Mouse (Mus musculus) CH12.LX (cell line): ENCODE measurements around the gene Sncb.

Experiments used
- CTCF ChIP-seq, 2 experiments: IDR thresholded peaks in 1 of 2; conservative IDR thresholded peaks in 1 of 2; 2 replicates each; pipeline ENCODE4 v1.5.1; 2011 to 2012; ENCODE audit warnings: low read depth in 2 of 2, low read length in 2 of 2, improper control_type of control experiment in 1 of 2, inconsistent platforms in 1 of 2, mild to moderate bottlenecking in 1 of 2, moderate library complexity in 1 of 2
- GABPA ChIP-seq: IDR thresholded peaks from 2 replicates; pipeline ENCODE4 v1.6.1; 2012; ENCODE audit warnings: low read depth, low read length, improper control_type of control experiment, inconsistent platforms; ENCODE audit not compliant: insufficient replicate concordance
- MYC ChIP-seq: IDR thresholded peaks from 2 replicates; pipeline ENCODE4 v1.6.1; 2011; ENCODE audit warnings: low read depth, mild to moderate bottlenecking, improper control_type of control experiment, low read length
- POLR2A ChIP-seq: IDR thresholded peaks from 2 replicates; pipeline ENCODE4 v1.6.1; 2011; ENCODE audit warnings: low read depth, mild to moderate bottlenecking, improper control_type of control experiment, low read length
- SMC3 ChIP-seq: IDR thresholded peaks from 2 replicates; pipeline ENCODE4 v1.6.1; 2011; ENCODE audit warnings: low read depth, low read length, improper control_type of control experiment
- TBP ChIP-seq: conservative IDR thresholded peaks from 2 replicates; pipeline ENCODE4 v1.6.1; 2011; ENCODE audit warnings: low read depth, low read length, improper control_type of control experiment
- ZC3H11A ChIP-seq: IDR thresholded peaks from 2 replicates; pipeline ENCODE4 v1.6.1; 2012; ENCODE audit warnings: low read depth, mild to moderate bottlenecking, inconsistent platforms, low read length, improper control_type of control experiment
- ZKSCAN1 ChIP-seq: IDR thresholded peaks from 2 replicates; pipeline ENCODE4 v1.6.1; 2012; ENCODE audit warnings: low read depth, inconsistent platforms, low read length, improper control_type of control experiment, borderline replicate concordance
- ZMIZ1 ChIP-seq: IDR thresholded peaks from 2 replicates; pipeline ENCODE4 v1.6.1; 2012; ENCODE audit warnings: low read depth, mild to moderate bottlenecking, inconsistent platforms, low read length, improper control_type of control experiment
- ZNF384 ChIP-seq: IDR thresholded peaks from 2 replicates; pipeline ENCODE4 v1.6.1; 2012; ENCODE audit warnings: low read depth, low read length, improper control_type of control experiment, inconsistent platforms

- TF ChIP-seq POLR2A (no peak), GABPA (no peak), ZKSCAN1 (no peak), ZMIZ1 (no peak), SMC3 (no peak), ZC3H11A (no peak), CTCF (conservative IDR thresholded peaks at IDR 0.05 in 1 of 2, IDR thresholded peaks at IDR 0.05 in 1 of 2; ENCODE audit: low read depth in 2 of 2, low read length in 2 of 2) (no peak), ZNF384 (no peak), TBP (no peak), MYC (no peak)
These were observed 32.3 kb upstream of the Sncb start for GRCm38 (mm10) chr13:54798740-54799139.
